Mouse (Mus musculus) C2C12 (cell line): ENCODE data around the gene Gm13090.

Source experiments
- CEBPB ChIP-seq: IDR thresholded peaks from one replicate; pipeline ENCODE4 v1.6.1; 2011; ENCODE audit warnings: low read depth, mild to moderate bottlenecking, control low read depth, moderate library complexity
- CTCF ChIP-seq: IDR thresholded peaks from one replicate; pipeline ENCODE4 v1.5.1; 2011; ENCODE audit not compliant: control insufficient read depth, insufficient read depth, insufficient read length
- FOSL1 ChIP-seq: IDR thresholded peaks from one replicate; pipeline ENCODE4 v1.8.0; 2011; ENCODE audit warnings: mild to moderate bottlenecking, low read length; ENCODE audit not compliant: poor library complexity, insufficient read depth, severe bottlenecking
- MAX ChIP-seq: IDR thresholded peaks from one replicate; pipeline ENCODE4 v1.6.1; 2011; ENCODE audit warnings: mild to moderate bottlenecking, control low read depth
- MYOD1 ChIP-seq: IDR thresholded peaks from one replicate; pipeline ENCODE4 v1.6.1; 2011; ENCODE audit warnings: low read depth; ENCODE audit not compliant: control insufficient read depth, insufficient read length
- MYOG ChIP-seq: IDR thresholded peaks from one replicate; pipeline ENCODE4 v1.6.1; 2011; ENCODE audit not compliant: control insufficient read depth, insufficient read length; ENCODE audit errors: extremely low read depth
- USF1 ChIP-seq: IDR thresholded peaks from one replicate; pipeline ENCODE4 v1.6.1; 2011; ENCODE audit warnings: low read depth, mild to moderate bottlenecking, control low read depth, moderate library complexity

GRCm38 (mm10) chr4:151068751-151069150, 20.6 kb upstream of the Gm13090 start:
- TF ChIP-seq CTCF, result no peak
- TF ChIP-seq USF1, result no peak
- TF ChIP-seq MYOG, result no peak
- TF ChIP-seq MYOD1, result no peak
- no peak for TF ChIP-seq MAX
- TF ChIP-seq CEBPB, result no peak
- no peak for TF ChIP-seq FOSL1
